Mouse (Mus musculus): ENCODE results near the gene Ptgdr2.
A peak's percentile ranks its signal among the peaks of the same experiment; 100 is the strongest.

Ptgdr2 gene

GRCm38 (mm10) chr19:10930641-10931040, 6.3 kb upstream of the Ptgdr2 start:
- DNase-seq (ENCODE audit: low spot score in 2 of 2): no peak

GRCm38 (mm10) chr19:10935029-10935428, 1.9 kb upstream of the Ptgdr2 start:
- no peak for DNase-seq (ENCODE audit: low spot score in 2 of 2)

GRCm38 (mm10) chr19:10936077-10936476, 883 bp upstream of the Ptgdr2 start:
- DNase-seq (ENCODE audit: low spot score in 2 of 2): no peak

- no peak for DNase-seq (ENCODE audit: low spot score in 2 of 2)
These were observed 1.8 kb downstream of the Ptgdr2 start for GRCm38 (mm10) chr19:10938771-10939170.

DNA sequence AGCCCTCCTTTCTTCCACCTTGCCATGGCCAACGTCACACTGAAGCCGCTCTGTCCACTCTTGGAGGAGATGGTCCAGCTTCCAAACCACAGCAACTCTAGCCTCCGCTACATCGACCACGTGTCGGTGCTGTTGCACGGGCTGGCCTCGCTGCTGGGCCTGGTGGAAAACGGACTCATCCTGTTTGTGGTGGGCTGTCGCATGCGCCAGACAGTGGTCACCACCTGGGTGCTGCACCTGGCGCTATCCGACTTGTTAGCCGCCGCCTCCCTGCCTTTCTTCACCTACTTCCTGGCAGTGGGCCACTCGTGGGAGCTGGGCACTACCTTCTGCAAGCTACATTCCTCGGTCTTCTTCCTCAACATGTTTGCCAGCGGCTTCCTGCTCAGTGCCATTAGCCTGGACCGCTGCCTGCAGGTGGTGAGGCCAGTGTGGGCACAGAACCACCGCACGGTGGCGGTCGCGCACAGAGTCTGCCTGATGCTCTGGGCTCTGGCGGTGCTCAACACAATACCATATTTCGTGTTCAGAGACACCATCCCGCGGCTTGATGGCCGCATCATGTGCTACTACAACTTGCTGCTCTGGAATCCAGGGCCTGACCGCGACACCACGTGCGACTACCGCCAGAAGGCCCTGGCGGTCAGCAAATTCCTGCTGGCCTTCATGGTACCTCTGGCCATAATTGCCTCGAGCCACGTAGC, 3.3 kb downstream of the Ptgdr2 start:
- peak; percentile 77 to 80 for DNase-seq (ENCODE audit: low spot score in 2 of 2)

DNA sequence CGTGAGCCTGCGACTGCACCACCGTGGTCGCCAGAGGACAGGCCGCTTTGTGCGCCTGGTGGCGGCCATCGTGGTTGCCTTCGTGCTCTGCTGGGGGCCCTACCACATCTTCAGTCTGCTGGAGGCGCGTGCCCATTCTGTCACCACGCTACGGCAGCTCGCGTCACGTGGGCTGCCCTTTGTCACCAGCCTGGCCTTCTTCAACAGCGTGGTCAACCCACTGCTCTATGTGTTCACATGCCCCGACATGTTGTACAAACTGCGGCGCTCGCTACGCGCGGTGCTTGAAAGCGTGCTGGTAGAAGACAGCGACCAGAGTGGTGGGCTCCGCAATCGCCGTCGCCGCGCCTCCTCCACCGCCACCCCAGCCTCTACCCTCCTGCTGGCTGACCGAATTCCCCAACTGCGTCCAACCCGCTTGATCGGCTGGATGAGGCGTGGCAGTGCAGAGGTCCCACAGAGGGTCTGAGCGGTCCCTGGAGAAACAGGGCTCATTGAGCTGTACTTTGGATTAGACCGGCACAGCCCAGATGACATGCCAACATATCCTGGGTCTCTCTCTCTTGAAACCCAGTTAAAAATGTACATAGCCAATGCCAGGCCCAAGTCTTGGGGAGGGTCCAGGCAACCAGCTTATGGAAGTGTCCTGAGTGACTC, 4.0 kb downstream of the Ptgdr2 start:
- peak in 1 of 2 experiments; percentile 15 for DNase-seq (ENCODE audit: low spot score in 2 of 2)

GRCm38 (mm10) chr19:10943955-10944354, 7.0 kb downstream of the Ptgdr2 start:
- DNase-seq (ENCODE audit: low spot score in 2 of 2): no peak

DNA sequence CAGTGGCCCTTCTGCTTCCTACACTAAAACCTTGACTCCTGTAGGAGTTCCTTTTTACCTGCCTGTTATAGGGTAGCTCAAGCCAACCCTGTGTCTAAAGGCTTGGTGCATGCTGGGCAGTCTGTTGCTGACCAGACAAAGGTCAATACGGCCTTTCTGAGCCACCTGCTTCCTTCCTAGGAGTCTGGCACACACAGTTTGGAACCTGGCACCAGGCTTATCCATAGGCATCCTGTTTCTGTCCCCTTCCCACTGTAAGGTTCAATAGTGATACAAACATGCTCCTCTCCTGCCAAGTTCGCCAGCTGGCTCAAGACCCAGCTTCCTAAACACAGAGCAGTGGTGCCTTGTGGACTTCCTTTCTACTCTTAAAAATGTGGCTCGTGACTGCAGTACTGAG, 9.5 kb downstream of the Ptgdr2 start:
- DNase-seq (ENCODE audit: low spot score in 2 of 2): no peak

DNA sequence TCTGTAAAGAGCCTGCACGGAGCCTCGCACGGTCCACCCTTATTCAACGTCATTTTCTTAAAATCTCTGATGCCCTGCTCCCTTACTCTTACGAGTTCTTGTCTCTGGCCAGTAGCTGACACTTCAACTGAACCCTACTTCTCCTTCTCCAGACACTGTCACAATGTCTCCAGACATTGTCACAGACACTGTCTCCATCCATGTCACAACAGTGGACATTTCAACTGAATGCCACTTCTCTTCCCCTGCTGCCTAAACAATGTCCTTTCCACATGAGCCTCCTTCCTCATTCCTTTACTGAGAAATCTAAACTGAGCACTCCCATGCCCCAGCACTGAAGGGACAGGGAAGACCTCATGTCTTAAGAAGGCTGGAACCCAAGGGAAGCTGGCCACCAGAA, 10.3 kb downstream of the Ptgdr2 start:
- DNase-seq (ENCODE audit: low spot score in 2 of 2): no peak

- no peak for DNase-seq (ENCODE audit: low spot score in 2 of 2)
These were observed 11.5 kb downstream of the Ptgdr2 start for GRCm38 (mm10) chr19:10948416-10948815.

GRCm38 (mm10) chr19:10949112-10949511, 12.2 kb downstream of the Ptgdr2 start, which contains the start of gene Ccdc86:
Gene Ccdc86, minus strand, starts transcription at chr19:10949266.
- DNase-seq (ENCODE audit: low spot score in 2 of 2): peak; percentile 97 to 98

- DNase-seq (ENCODE audit: low spot score in 2 of 2): no peak
These were observed 12.6 kb downstream of the Ptgdr2 start for GRCm38 (mm10) chr19:10949558-10949957.

GRCm38 (mm10) chr19:10952021-10952939, 15.3 kb downstream of the Ptgdr2 start:
- DNase-seq (ENCODE audit: low spot score in 2 of 2): peak; percentile 52 to 54

GRCm38 (mm10) chr19:10959085-10959977, 22.4 kb downstream of the Ptgdr2 start:
- DNase-seq (ENCODE audit: low spot score in 2 of 2): peak; percentile 42 to 67

GRCm38 (mm10) chr19:10959978-10960346, 23.0 kb downstream of the Ptgdr2 start:
- no peak for DNase-seq (ENCODE audit: low spot score in 2 of 2)

- no peak for DNase-seq (ENCODE audit: low spot score in 2 of 2)
These were observed 28.8 kb downstream of the Ptgdr2 start for GRCm38 (mm10) chr19:10965721-10966120.

- no peak for DNase-seq (ENCODE audit: low spot score in 2 of 2)
These were observed 31.6 kb downstream of the Ptgdr2 start for GRCm38 (mm10) chr19:10968578-10968977.

DNA sequence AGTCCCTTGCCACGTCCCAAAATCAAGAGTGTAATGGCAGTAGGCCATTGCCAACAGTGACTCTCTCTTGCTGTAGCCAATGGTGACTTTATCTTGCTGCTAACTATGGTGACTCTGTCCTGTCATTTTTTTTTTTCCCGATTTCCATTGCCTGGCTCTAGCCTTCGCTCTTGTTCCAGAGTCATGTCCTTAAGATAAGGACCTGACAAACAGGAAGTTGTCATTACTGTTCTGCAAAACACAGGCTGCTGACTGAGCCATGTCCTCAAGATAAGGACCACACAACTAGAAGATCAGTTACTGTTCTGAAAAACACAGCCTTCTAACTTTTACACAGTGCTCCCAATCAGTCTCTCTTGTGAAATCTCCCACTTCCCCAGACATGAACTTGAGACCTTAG, 33.5 kb downstream of the Ptgdr2 start:
- DNase-seq (ENCODE audit: low spot score in 2 of 2): no peak

DNA sequence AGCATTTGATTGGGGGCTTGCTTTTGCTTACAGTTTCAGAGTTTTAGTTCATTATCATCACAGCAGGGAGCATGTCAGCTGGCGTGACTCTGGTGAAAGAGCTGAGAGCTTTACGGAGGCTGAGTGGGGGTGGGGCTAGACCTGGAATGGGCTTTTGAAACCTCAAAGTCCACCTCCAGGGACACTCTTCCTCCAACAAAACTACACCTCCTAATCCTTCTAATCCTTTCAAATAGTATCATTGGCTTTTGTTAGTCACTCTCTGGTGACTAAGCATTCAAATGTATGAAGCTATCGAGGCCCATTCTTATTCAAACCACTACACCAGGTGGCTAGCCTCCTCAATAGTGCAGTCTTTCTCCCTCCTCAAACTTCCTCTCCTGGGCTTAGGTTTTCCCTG, 35.7 kb downstream of the Ptgdr2 start:
- no peak for DNase-seq (ENCODE audit: low spot score in 2 of 2)

- DNase-seq (ENCODE audit: low spot score in 2 of 2): no peak
These were observed 36.2 kb downstream of the Ptgdr2 start for GRCm38 (mm10) chr19:10973187-10973586.

DNA sequence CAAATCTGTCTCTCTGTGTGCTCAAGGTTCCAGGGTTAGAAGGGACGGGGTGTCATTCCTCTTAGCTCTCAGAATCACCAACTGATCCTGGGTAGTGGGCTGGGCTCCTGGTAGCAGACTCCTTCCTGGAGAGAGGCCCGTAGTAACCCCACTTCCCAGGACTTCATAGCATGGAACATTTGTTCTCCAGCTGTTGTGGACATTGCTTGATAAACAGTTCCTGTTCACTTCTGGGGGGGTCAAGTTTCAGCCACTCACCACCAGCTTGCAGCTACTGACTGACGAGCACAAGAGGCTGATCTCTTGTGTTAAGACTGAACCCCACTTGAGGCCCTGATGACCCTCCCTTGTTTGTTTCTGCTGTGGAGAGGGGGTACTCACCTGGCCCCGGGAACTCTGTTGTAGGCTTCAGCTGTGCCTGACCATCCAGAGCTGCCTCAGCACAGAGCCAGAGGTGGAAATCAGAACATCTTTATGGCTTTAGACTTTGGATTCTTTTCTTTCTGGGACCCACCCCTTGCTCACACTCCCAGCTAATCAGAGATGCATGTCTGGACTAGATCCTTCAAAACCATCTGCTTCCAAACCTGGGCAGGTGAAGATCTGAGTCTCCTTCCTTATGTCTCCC, 37.4 kb downstream of the Ptgdr2 start, which contains the start of gene Ms4a10:
TSS of gene Ms4a10 (minus strand) at position 433 of the 628 bp plus-strand sequence.
- DNase-seq (ENCODE audit: low spot score in 2 of 2): no peak

All from right cerebral cortex, adult 2 months (tissue).